Mouse (Mus musculus) megakaryocyte, embryonic 14.5 days (primary cell): Measurements from ENCODE around the gene Hoxa13.

Experiments
- FLI1 ChIP-seq: IDR thresholded peaks from 2 replicates; pipeline ENCODE4 v1.6.1; 2012; ENCODE audit warnings: low read length, inconsistent platforms, mixed read lengths
- GATA1 ChIP-seq: IDR thresholded peaks from 3 replicates; pipeline ENCODE4 v1.6.1; 2012; ENCODE audit warnings: mixed read lengths, low read length, inconsistent platforms, borderline replicate concordance

DNA sequence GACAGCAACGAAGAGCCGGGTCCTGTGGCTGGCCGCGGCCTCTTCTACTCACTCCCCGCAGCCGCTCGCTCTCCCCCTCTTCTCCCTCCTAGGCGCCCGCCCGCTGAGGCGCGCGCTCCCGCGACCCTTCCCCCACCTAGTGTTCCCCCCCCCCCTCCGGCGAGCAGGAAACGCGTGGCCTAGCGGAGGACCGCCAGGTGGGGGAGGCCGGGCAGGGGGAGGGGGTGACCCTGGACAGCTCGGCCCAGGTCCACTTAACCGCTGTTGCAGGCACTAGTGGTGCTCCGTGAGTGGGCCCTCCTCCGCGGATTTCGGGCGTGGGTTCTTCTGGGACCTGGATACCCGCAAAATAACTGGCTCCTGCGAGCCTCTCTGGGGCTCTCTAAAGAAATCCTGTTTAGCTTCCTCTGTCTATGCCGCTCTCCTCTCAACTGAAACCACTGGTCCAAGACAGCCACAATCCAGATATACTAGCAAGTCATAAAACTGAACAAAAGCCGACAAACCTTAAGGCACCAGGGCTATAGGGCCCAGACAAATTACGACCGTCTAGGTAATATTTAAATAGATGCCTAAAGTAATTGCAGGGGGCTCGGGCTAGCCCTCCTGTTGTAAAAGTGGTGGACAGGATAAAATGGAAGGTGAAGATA lies 30.0 kb downstream of the Hoxa13 start, which contains the start of gene Hoxa9:
- TF ChIP-seq GATA1 (no peak), FLI1 (no peak)
